Mouse (Mus musculus): ENCODE results near the gene Entpd5. TPM values are rescaled to one million over a fixed set of nuclear protein-coding genes. Genes with fewer than 3 reads are reported as not detected.

The Entpd5 gene
- total RNA-seq, 2 experiments from 2014 or later: 50.0 to 58.4 TPM

GRCm38 (mm10) chr12:84400068-84400467 lies 8.8 kb downstream of the Entpd5 start:
- no peak for DNase-seq
- intact Hi-C loops (cut with DNase I): no loop called here

GRCm38 (mm10) chr12:84399663-84400062 lies 9.2 kb downstream of the Entpd5 start:
- no peak for DNase-seq
- intact Hi-C loops (cut with DNase I): no loop called here

- DNase-seq: no peak
- intact Hi-C loops (cut with DNase I): no loop called here
Measured at GRCm38 (mm10) chr12:84399135-84399534, 9.7 kb downstream of the Entpd5 start.

- DNase-seq: no peak
- intact Hi-C loops (cut with DNase I): no loop called here
Measured at GRCm38 (mm10) chr12:84398629-84399028, 10.2 kb downstream of the Entpd5 start.

- DNase-seq: no peak
- intact Hi-C loops (cut with DNase I): no loop called here
Measured at GRCm38 (mm10) chr12:84397685-84398084, 11.1 kb downstream of the Entpd5 start.

GRCm38 (mm10) chr12:84396947-84397679 lies 11.7 kb downstream of the Entpd5 start:
- intact Hi-C loops (cut with DNase I): no loop called here
- no peak for DNase-seq

- no peak for DNase-seq
- intact Hi-C loops (cut with DNase I): no loop called here
Measured at GRCm38 (mm10) chr12:84393847-84394246, 15.0 kb downstream of the Entpd5 start.

- intact Hi-C loops (cut with DNase I): no loop called here
- no peak for DNase-seq
Measured at GRCm38 (mm10) chr12:84392681-84393080, 16.1 kb downstream of the Entpd5 start.

- peak; percentile 55 to 66 for DNase-seq
- intact Hi-C loops (cut with DNase I): no loop called here
Measured at GRCm38 (mm10) chr12:84390336-84390735, 18.5 kb downstream of the Entpd5 start.

GRCm38 (mm10) chr12:84388774-84389400 lies 19.9 kb downstream of the Entpd5 start:
- intact Hi-C loops (cut with DNase I): no loop called here
- no peak for DNase-seq

GRCm38 (mm10) chr12:84388097-84388496 lies 20.7 kb downstream of the Entpd5 start:
- DNase-seq: no peak
- intact Hi-C loops (cut with DNase I): no loop called here

- intact Hi-C loops (cut with DNase I): no loop called here
Measured at GRCm38 (mm10) chr12:84385408-84385807, 23.4 kb downstream of the Entpd5 start.

GRCm38 (mm10) chr12:84384644-84385081 lies 24.2 kb downstream of the Entpd5 start:
- intact Hi-C loops (cut with DNase I): no loop called here
- peak; percentile 80 to 86 for DNase-seq

More at GRCm38 (mm10) chr12:84385408-84385807, 23.4 kb downstream of the Entpd5 start:
- DNase-seq: no peak

- DNase-seq: peak; percentile 58 to 64
- intact Hi-C loops (cut with DNase I): no loop called here
Measured at GRCm38 (mm10) chr12:84382369-84382768, 26.5 kb downstream of the Entpd5 start.

- intact Hi-C loops (cut with DNase I): no loop called here
- DNase-seq: no peak
Measured at GRCm38 (mm10) chr12:84373831-84374481, 34.9 kb downstream of the Entpd5 start.

- no peak for DNase-seq
- intact Hi-C loops (cut with DNase I): no loop called here
Measured at GRCm38 (mm10) chr12:84371647-84372046, 37.2 kb downstream of the Entpd5 start.

GRCm38 (mm10) chr12:84366971-84367370 lies 41.9 kb downstream of the Entpd5 start:
- no peak for DNase-seq
- intact Hi-C loops (cut with DNase I): no loop called here

- intact Hi-C loops (cut with DNase I): no loop called here
Measured at GRCm38 (mm10) chr12:84365137-84365536, 43.7 kb downstream of the Entpd5 start.

GRCm38 (mm10) chr12:84364291-84364690 lies 44.5 kb downstream of the Entpd5 start:
- no peak for DNase-seq
- intact Hi-C loops (cut with DNase I): loop anchor here (5.0 kb wide), 1 partner anchor 88 kb away; the partner anchor contains the start of genes Aldh6a1 and Lin52

More at GRCm38 (mm10) chr12:84365137-84365536, 43.7 kb downstream of the Entpd5 start:
- DNase-seq: no peak

GRCm38 (mm10) chr12:84362872-84363271 lies 46.0 kb downstream of the Entpd5 start:
- intact Hi-C loops (cut with DNase I): loop anchor here (5.0 kb wide), 1 partner anchor 89 kb away; the partner anchor contains the start of genes Aldh6a1 and Lin52
- no peak for DNase-seq
